Mouse (Mus musculus) testis, adult 2 months (tissue): ENCODE results near the gene 4930480E11Rik.
"Not testable (repeated sequence)": the region's sequence is repeated elsewhere in the genome, so short reads cannot be mapped to it uniquely, and the experiment has no call there.

Source experiments
- CTCF ChIP-seq: fragments of 200-500 bp; IDR thresholded peaks from 2 replicates; pipeline ENCODE4 v1.5.1; 2012; ENCODE audit warnings: low read depth, mild to moderate bottlenecking, inconsistent platforms, low read length, moderate library complexity; ENCODE audit not compliant: control insufficient read depth, insufficient read depth, insufficient replicate concordance
- POLR2A ChIP-seq: fragments of 200-500 bp; IDR thresholded peaks from 2 replicates; pipeline ENCODE4 v1.6.1; 2012; ENCODE audit warnings: low read depth, mild to moderate bottlenecking, inconsistent platforms, low read length, moderate library complexity; ENCODE audit not compliant: control insufficient read depth

DNA sequence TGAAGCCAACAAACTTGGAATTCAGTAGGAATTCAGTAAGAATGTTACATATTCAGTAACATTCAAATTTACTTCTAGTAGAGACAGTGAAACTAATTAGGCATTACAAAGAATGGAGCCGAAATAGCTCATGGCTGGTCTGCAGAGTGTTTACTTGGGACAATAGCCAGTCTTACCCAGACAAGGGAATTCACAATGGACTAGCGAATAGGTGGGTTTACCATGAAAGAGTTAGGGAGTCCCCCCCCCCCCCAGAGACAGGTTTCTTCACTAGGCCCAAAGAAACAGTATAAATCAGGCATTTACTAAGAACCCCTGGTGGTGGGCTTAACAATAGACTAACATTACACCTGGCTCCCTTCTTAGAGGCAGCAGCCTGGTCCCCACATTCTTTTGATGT is 33.9 kb downstream of the 4930480E11Rik start:
- not testable (repeated sequence) for TF ChIP-seq CTCF, POLR2A
